Mouse (Mus musculus) liver, embryonic 14.5 days (tissue): Measurements from ENCODE around the gene Gm9936.

Experiments
- CTCF ChIP-seq: IDR thresholded peaks from 2 replicates; pipeline ENCODE4 v1.5.1; 2016; ENCODE audit warnings: antibody characterized with exemption, low read depth, control low read depth
- EP300 ChIP-seq: IDR thresholded peaks from 2 replicates; pipeline ENCODE4 v1.6.1; 2016; ENCODE audit warnings: antibody characterized with exemption, low read depth

DNA sequence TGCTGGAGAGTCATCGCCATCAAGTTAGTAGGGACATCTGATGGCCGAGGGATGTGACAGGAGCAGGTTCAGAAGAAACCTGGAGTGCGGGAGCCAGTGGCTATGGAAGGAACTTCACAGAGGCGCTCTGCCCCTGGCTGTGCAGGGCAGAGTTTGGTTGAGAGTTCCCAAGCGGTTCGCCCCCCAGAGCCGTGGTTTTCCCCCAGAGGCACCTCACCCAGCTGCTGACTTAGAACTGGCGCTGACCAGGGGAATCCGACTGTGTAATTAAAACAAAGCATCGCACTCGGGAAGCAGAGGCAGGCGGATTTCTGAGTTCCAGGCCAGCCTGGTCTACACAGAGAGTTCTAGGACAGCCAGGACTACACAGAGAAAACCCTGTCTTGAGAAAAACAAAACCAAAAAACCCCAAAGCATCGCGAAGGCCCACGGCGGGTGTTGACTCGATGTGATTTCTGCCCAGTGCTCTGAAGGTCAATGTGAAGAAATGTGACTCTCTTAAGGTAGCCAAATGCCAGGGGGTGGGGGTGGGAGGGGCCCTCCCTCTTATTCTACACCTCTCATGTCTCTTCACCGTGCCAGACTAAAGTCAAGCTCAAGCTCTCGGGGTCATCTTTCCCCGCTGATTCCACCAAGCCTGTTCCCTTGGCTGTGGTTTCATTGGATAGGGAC lies 6.8 kb downstream of the Gm9936 start:
- TF ChIP-seq CTCF (no peak), EP300 (no peak)
